Mouse (Mus musculus): ENCODE measurements around the gene Akap14. TPM values are rescaled to one million over a fixed set of nuclear protein-coding genes. Genes with fewer than 3 reads are reported as not detected.
"Not testable (repeated sequence)": the region's sequence is repeated elsewhere in the genome, so short reads cannot be mapped to it uniquely, and the experiment has no call there.

Gene Akap14
- polyA plus RNA-seq, 1 experiment from 2014 or later = not detected

DNA sequence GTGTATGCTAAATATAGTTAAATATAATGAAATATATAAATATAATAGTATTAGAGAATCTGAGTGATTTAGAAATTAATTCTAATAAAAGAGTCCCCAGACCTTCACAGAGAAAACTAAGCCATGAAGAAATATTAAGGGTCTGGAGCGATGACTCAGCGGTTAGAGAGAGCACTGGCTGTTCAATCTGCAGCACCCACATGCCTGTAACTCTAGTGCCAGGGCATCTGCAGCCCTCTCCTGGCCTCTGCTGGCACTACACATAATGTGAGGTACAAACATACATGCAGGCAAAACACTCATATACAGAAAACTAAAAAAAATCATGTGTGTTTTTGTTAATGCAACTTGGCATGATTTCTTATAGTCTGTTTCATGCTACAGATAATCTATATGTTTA lies 23.7 kb downstream of the Akap14 start:
- CTCF ChIA-PET = no interaction called here

DNA sequence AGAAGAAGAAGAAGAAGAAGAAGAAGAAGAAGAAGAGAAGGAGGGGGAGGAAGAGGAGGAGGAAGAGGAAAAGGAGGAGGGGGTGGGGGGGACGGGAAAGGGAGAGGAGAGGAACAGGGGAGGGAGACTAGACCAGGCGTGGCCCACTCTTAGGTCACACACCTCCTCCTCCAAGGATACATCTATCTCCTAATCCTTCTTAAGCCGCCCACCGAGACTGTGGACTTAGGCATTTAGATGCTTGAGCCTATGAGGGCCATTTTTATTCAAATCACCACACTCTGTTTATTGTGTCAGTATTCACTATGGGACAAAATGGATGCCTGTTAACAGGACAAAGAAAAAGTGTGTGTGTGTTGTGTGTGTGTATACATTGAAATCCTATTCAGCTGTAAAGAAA lies 24.1 kb downstream of the Akap14 start:
- POLR2A ChIA-PET = not testable (repeated sequence)

More for the DNA sequence above, 23.7 kb downstream of the Akap14 start:
- POLR2A ChIA-PET = no interaction called here
- peaks cover 8% of the 10 kb centered on the region for H3K27me3 ChIP-seq
- TF ChIP-seq CTCF (IDR thresholded peaks at IDR 0.05) = no peak
- in situ Hi-C loops (cut with MboI; ENCODE audit: low pct_unique_long_range_greater_than_20kb) = no loop called here
- DNase-seq (ENCODE audit: low read depth, low spot score) = no peak
- no peak for ATAC-seq

DNA sequence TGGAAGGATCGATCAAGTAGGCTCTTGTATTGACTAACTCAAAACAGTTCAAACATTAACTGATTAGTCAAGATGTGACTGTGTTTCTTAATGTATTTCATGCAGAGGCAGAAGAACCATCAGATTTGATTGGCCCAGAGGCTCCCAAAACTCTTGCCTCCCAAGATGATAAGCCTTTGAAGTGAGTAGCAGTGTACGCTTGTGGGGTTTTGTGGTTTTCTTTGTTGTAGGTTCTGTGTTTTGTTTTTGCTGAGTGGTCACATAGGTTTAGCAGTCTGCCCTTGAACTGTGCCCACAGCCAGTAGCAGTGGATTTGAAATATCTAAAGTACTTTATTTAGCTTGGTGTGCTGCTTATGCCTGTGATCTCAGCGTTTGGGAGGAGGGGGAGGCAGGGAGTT lies 26.9 kb downstream of the Akap14 start:
- in situ Hi-C loops (cut with MboI; ENCODE audit: low pct_unique_long_range_greater_than_20kb) = no loop called here
- no peak for ATAC-seq
- CTCF ChIA-PET = interaction anchor here (1.0 kb wide), 1 partner anchor 14 kb away, joined by 3 read pairs; no protein-coding TSS in a partner anchor
- DNase-seq (ENCODE audit: low read depth, low spot score) = no peak
- no peak for TF ChIP-seq CTCF (IDR thresholded peaks at IDR 0.05)
- peaks cover 6% of the 10 kb centered on the region for H3K27me3 ChIP-seq
- POLR2A ChIA-PET = no interaction called here

More for the DNA sequence above, 24.1 kb downstream of the Akap14 start:
- ATAC-seq; DNase-seq (ENCODE audit: low read depth, low spot score); in situ Hi-C loops (cut with MboI; ENCODE audit: low pct_unique_long_range_greater_than_20kb); CTCF ChIA-PET; H3K27me3 ChIP-seq: not testable (repeated sequence)

DNA sequence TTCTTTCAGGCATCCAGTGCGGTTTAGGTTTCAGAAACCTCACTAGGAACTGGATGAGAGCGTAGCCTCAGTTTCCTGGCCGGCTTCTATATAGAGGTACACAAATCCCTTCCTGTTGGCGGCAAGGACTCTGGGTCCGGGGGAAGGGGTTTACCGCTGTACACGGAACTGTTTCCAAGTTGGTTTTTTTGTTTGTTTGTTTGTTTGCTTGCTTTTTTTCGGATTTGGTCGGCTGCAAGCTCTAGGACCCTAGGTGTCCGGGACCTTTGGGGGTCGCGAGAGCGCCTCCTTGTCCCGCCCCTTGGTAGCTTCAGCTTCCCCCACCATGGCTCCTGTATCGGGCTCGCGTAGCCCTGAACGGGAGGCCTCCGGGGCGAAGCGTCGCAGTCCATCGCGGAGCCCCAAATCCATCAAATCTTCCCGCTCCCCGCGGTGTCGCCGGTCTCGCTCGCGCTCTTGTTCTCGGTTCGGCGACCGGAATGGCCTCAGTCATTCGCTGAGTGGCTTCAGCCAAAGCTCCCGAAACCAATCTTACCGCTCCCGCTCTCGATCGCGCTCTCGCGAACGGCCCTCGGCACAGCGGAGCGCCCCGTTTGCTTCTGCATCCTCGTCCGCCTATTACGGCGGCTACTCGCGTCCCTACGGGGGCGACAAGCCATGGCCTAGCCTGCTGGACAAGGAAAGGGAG lies 41.8 kb downstream of the Akap14 start, which contains the start of gene Nkap:
Gene Nkap, plus strand, starts transcription at position 125 of the 688 bp plus-strand sequence.
- ChIA-PET POLR2A (interaction anchor here (0.6 kb wide), 1 partner anchor 821 kb away, joined by 3 read pairs; no protein-coding TSS in a partner anchor), CTCF (no interaction called here)
- peaks cover 5% of the 10 kb centered on the region for H3K27me3 ChIP-seq
- ATAC-seq (peak; percentile 51), DNase-seq (ENCODE audit: low read depth, low spot score) (peak; percentile 34)
- in situ Hi-C loops (cut with MboI; ENCODE audit: low pct_unique_long_range_greater_than_20kb) = no loop called here
- no peak for TF ChIP-seq CTCF (IDR thresholded peaks at IDR 0.05)

DNA sequence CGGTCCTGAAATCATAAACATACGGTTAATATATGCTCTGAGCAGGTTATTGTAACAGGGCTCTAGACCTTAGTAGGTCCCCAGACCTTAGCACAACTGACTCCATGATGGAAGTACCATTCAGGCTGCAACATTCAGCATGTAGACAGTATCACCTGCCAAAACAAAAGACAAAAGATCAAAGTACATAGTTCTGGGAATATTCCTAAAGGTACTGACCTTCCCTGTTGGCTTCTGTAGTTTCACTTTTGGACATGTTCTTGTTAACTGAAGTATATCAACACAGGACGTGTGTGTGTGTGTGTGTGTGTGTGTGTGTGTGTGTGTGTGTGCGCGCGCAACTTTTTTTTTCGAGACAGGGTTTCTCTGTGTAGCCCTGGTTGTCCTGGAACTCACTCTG lies 43.1 kb downstream of the Akap14 start:
- no peak for TF ChIP-seq CTCF (IDR thresholded peaks at IDR 0.05)
- ATAC-seq (no peak), DNase-seq (ENCODE audit: low read depth, low spot score) (no peak)
- ChIA-PET CTCF (no interaction called here), POLR2A (no interaction called here)
- peaks cover 5% of the 10 kb centered on the region for H3K27me3 ChIP-seq
- in situ Hi-C loops (cut with MboI; ENCODE audit: low pct_unique_long_range_greater_than_20kb) = no loop called here

DNA sequence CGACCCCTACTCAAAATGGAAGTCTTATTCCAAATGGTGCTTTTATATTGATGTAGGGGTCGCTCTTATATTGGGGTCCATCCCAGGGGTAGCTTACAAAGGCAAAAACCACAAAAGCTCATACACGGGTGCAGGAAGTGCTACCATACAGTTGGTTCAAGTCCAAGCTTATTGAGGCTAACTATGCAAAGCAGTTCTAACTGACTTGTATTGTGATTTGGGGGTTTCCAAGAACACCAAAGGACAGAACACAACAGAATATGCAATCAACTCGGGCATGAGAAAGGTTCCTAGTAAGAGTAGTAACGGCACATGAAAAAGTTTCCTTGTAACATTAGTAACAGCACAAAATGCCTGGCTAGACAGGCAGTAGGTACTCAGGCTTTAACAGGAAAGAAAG lies 48.4 kb downstream of the Akap14 start:
- no peak for DNase-seq (ENCODE audit: low read depth, low spot score)
- in situ Hi-C loops (cut with MboI; ENCODE audit: low pct_unique_long_range_greater_than_20kb) = no loop called here
- POLR2A ChIA-PET = no interaction called here
- peaks cover 11% of the 10 kb centered on the region for H3K27me3 ChIP-seq
- no peak for ATAC-seq
- CTCF ChIA-PET = no interaction called here
- TF ChIP-seq CTCF (IDR thresholded peaks at IDR 0.05) = no peak

DNA sequence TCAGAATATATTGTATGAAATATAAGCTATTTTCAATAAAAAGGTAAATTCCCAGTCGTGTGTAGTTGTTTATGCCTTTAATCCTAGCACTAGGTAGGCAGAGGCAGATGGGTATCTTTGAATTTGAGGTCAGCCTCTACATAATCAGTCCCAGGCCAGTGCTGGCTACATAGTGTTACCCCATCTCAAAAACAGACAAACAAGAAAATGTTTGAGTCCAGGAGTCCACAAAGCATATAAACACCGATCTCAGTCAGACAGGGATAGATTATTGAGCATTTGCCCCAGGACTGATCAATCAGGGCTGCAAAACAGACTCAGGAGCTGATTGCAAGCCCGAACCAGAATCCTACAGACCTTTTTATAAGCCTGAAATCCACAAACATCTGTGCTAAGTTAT lies 49.1 kb downstream of the Akap14 start:
- in situ Hi-C loops (cut with MboI; ENCODE audit: low pct_unique_long_range_greater_than_20kb) = no loop called here

DNA sequence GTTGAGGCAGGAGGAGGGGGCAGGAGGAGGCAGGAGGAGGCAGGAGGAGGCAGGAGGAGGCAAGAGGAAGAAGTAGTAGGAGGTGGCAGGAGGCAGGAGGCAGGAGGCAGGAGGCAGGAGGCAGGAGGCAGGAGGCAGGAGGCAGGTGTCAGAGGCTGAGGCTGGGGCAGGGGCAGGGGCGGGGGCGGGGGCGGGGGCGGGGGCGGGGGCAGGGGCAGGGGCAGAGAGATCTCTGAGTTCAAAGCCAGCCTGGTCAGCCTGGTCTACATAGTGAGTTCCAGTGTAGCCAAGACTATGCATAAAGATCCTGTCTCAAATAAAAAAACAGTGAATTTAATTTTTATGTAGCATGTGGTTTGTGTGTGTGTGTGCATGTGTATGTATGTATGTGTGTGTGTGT lies 51.6 kb downstream of the Akap14 start:
- TF ChIP-seq CTCF (IDR thresholded peaks at IDR 0.05) = no peak
- no peak for DNase-seq (ENCODE audit: low read depth, low spot score)
- CTCF ChIA-PET = no interaction called here
- in situ Hi-C loops (cut with MboI; ENCODE audit: low pct_unique_long_range_greater_than_20kb) = no loop called here
- POLR2A ChIA-PET = no interaction called here
- no peak for ATAC-seq
- H3K27me3 ChIP-seq = peaks cover 14% of the 10 kb centered on the region

More for the DNA sequence above, 49.1 kb downstream of the Akap14 start:
- POLR2A ChIA-PET = interaction anchor here (0.6 kb wide), 1 partner anchor 445 kb away, joined by 3 read pairs; no protein-coding TSS in a partner anchor
- TF ChIP-seq CTCF (IDR thresholded peaks at IDR 0.05) = no peak
- CTCF ChIA-PET = no interaction called here
- no peak for DNase-seq (ENCODE audit: low read depth, low spot score)
- H3K27me3 ChIP-seq = peaks cover 11% of the 10 kb centered on the region
- ATAC-seq = no peak

DNA sequence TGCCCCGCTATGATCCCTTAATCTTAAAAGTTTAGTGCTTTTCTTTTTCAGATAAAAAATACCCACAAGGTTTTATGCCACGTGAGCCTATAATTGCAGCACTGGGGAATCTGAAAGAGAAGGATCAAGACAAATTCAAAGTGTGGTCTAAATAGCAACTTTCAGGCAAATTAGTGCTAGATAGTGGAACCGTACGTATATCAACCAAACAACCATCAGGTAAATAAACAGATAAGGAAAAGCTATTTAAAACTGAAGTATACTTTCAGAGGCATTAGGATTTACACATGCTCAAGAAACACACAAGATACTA lies 57.8 kb downstream of the Akap14 start:
- ChIA-PET POLR2A (no interaction called here), CTCF (interaction anchor here (0.9 kb wide), 1 partner anchor 11 kb away, joined by 4 read pairs; no protein-coding TSS in a partner anchor)
- in situ Hi-C loops (cut with MboI; ENCODE audit: low pct_unique_long_range_greater_than_20kb) = no loop called here
- DNase-seq (ENCODE audit: low read depth, low spot score) (no peak), ATAC-seq (no peak)
- TF ChIP-seq CTCF (IDR thresholded peaks at IDR 0.05) = no peak
- peaks cover 12% of the 10 kb centered on the region for H3K27me3 ChIP-seq

DNA sequence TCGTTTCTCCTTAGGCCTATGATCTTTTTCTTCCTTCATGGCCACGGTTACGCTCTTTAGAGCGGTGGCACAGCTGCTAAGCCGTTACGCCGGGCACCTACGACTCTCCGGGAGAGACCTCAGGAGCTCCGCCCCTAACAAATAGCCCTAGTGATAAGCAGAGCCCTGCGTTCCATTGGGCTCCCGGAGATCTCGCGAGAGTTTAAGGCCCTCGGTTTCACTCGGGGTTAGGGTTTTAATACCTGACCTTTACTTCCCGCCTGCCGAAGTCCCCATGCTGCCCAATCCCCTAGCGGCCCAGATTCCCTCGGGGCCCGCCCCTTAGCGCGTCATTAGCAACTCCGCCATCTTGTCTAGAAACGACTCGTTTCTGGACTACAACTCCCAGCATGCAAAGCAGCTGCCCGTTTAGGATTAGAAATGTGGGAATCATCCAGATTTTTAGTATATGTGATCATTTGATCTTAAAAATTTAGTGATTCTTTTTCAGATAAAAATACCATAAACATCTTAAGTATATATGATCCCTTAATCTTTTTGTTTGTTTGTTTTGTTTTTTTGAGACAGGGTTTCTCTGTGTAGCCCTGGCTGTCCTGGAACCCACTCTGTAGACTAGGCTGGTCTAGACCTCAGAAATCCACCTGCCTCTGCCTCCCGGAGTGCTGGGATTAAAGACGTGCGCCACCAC lies 58.3 kb downstream of the Akap14 start, which contains the start of gene Upf3b:
Gene Upf3b, minus strand, starts transcription at position 130 of the 688 bp plus-strand sequence.
- TF ChIP-seq CTCF (IDR thresholded peaks at IDR 0.05) = no peak
- ChIA-PET POLR2A (no interaction called here), CTCF (interaction anchor here (0.9 kb wide), 1 partner anchor 11 kb away, joined by 4 read pairs; no protein-coding TSS in a partner anchor)
- ATAC-seq (peak; percentile 96), DNase-seq (ENCODE audit: low read depth, low spot score) (peak; percentile 72)
- peaks cover 12% of the 10 kb centered on the region for H3K27me3 ChIP-seq
- in situ Hi-C loops (cut with MboI; ENCODE audit: low pct_unique_long_range_greater_than_20kb) = no loop called here

DNA sequence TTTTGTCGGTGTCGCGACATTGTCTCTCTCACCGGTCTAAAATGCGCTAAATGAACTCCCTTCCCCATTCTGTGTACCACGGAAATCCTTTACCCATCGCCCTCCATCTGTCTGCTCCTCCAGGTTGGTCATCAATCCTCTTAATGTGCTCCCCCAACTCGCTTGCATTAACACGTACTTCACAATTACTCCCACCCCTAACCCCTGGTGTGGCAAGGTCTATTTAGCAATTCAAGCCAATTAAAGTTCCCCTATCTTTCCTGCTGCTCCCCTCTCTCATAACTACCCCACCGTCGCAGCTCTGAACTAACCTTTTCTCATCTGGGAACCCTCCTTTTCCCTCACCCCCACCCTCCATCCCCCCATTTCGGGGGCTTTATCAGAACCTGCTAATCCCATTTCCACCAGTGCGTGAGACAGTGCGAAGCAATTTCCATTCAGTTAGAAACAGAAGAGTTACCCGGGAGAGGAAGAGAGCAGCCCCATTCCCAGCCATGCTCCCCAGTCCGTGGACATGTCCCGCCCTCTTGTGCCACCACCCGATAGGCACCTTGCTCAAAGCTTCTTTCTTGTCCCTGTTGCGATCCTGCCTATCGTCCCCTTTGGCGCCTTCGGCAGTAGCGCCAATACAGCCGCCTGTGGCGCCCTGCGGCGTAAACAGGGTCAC lies 59.0 kb downstream of the Akap14 start:
- TF ChIP-seq CTCF (IDR thresholded peaks at IDR 0.05) = no peak
- ChIA-PET POLR2A (interaction anchor here (0.7 to 1.0 kb wide), 2 partner anchors 11 to 245 kb away, joined by 3 read pairs; no protein-coding TSS in a partner anchor), CTCF (interaction anchor here (0.9 kb wide), 1 partner anchor 10 kb away, joined by 4 read pairs; no protein-coding TSS in a partner anchor)
- peaks cover 12% of the 10 kb centered on the region for H3K27me3 ChIP-seq
- in situ Hi-C loops (cut with MboI; ENCODE audit: low pct_unique_long_range_greater_than_20kb) = no loop called here
- DNase-seq (ENCODE audit: low read depth, low spot score) (no peak), ATAC-seq (peak; percentile 82)

All from Patski (cell line).